Mouse (Mus musculus) megakaryocyte-erythroid progenitor cell, adult 5 weeks (primary cell): ENCODE results near the gene Olfr229. TPM values are rescaled to one million over a fixed set of nuclear protein-coding genes. Genes with fewer than 3 reads are reported as not detected.

Source experiments
- polyA plus RNA-seq: library from polyadenylated mRNA; stranded (reverse); fragments of >175 nt; gene quantifications from 2 replicates; pipeline ENCODE4 v1.2.3, GENCODE M21; 2012

Gene Olfr229
- not detected in 2 replicates for polyA plus RNA-seq

DNA sequence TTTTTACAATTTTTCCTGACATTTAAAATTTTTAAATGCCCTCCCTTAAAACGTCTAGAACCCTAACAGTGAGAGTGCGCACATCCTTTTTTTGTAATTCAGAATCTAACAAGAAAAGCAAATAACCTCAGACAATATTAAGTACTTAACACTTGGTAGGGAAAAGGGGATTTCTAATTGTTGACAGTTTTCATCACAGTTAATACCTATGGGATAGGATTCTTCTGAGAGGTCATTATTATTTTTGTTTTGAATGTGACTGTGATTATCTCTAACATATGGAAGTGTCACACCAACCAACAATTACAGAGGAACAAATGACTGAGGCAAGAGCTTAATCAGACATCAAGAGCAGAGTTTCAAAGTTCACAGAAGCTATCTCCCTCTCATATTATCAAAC is at the start of gene Olfr229:
Olfr229 (plus strand) TSS at position 301 of the 400 bp plus-strand sequence.

DNA sequence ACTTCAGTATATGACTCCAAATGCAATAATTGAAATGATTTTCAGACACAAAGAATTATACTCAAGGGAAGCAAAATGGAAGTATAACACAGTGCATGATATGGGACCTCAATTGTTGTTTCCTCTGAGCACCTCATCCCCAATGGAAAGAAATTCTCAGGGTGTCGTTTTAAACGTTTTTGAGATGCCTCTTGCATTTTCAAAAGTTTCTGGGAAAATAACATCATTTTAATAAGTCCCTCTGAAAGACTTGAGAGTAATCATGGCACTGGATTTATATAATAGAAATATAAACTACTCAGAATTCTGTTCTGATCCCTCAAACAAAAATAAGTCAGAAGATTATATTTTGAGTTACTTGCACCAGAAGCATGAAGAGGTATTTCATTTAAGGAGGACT is 41.0 kb upstream of the Olfr229 start, which contains the start of gene Olfr972:
Olfr972 (plus strand) TSS at position 301 of the 400 bp plus-strand sequence.

DNA sequence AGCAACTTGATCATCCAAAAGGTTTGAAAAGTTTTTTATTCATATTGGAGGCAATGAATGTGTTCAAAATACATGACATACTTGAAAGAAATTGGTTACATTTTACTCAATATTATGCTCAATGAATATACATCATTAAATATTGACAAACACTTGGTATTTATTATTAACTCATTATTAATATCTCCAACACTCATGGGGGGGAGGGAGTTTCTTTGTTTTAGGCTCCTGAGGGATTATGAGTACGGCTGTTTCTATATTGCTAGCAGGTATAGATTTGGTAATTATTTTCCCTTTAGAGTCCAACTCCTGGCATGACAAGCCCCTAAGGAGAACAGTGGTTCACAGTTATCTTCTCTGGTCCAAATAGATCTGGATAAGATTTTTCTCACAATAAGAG is 30.1 kb downstream of the Olfr229 start, which contains the start of gene Olfr974:
Olfr974 (plus strand) TSS at position 301 of the 400 bp plus-strand sequence.

DNA sequence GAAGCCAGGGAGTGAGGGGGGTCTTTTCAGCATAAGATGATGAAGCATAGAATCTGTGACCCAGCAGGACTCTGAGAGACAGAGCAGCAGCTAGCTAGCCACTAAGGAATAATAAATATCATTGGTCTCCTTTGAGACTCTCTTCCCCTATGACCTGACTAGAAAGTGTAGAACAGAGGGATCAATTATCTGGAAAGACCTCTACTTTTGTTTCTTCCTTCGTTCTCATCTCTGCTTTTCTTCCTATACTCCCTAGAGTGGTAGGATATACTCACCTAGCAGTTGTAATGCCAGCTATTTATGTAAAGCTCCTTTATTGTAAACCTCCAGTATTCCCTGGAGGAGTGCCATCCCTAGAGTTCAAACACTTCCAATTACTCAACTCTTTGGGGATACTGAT is 44.8 kb downstream of the Olfr229 start, which contains the start of gene Olfr975:
Olfr975 (minus strand) TSS at position 101 of the 400 bp plus-strand sequence.

DNA sequence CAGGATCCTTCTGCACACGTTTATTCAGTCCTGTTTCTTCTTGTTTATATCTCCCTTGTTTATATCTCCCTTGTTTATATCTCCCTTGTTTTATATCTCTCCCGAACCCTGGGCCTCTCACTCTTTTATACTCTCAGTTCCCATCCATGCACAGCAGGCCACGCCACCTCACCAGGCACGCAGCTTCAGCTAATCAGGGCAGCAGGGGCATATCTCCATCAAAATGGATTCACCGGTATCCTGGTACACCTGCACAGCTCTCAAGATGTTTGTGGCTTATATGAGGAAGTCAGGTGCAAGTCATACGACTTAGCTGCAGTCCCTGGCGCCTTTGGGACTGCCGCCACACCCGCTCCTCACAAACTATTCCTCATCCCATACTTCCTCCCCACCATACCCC is 53.9 kb downstream of the Olfr229 start, which contains the start of gene Olfr976:
Olfr976 (minus strand) TSS at position 101 of the 400 bp plus-strand sequence.

Other genes with a start within 250 kb of the Olfr229 start
- not detected in 2 replicates for gene Olfr963, start 240.1 kb upstream of the Olfr229 start, polyA plus RNA-seq
- not detected in 2 replicates for gene Olfr149, start 200.2 kb upstream of the Olfr229 start, polyA plus RNA-seq
- 0.10 TPM in 1 of 2 replicates, not detected in the other for gene Olfr965, start 196.0 kb upstream of the Olfr229 start, polyA plus RNA-seq
- not detected in 2 replicates for gene Olfr150, start 176.4 kb upstream of the Olfr229 start, polyA plus RNA-seq
- not detected in 2 replicates for gene Olfr967, start 161.1 kb upstream of the Olfr229 start, polyA plus RNA-seq
- gene Olfr968, start 124.1 kb upstream of the Olfr229 start, polyA plus RNA-seq, result not detected in 2 replicates
- gene Olfr969, start 116.4 kb upstream of the Olfr229 start, polyA plus RNA-seq, result not detected in 2 replicates
- gene Olfr970, start 98.5 kb upstream of the Olfr229 start, polyA plus RNA-seq, result not detected in 2 replicates
- gene Olfr971, start 70.5 kb upstream of the Olfr229 start, polyA plus RNA-seq, result not detected in 2 replicates
- gene Olfr972, start 40.9 kb upstream of the Olfr229 start, polyA plus RNA-seq, result not detected in 2 replicates
- not detected in 2 replicates for gene Olfr974, start 30.2 kb downstream of the Olfr229 start, polyA plus RNA-seq
- not detected in 2 replicates for gene Olfr975, start 44.7 kb downstream of the Olfr229 start, polyA plus RNA-seq
- not detected in 2 replicates for gene Olfr976, start 53.8 kb downstream of the Olfr229 start, polyA plus RNA-seq
- gene Olfr978, start 84.8 kb downstream of the Olfr229 start, polyA plus RNA-seq, result not detected in 2 replicates
- not detected in 2 replicates for gene Olfr979, start 96.1 kb downstream of the Olfr229 start, polyA plus RNA-seq
- gene Olfr980, start 102.2 kb downstream of the Olfr229 start, polyA plus RNA-seq, result not detected in 2 replicates
- gene Olfr981, start 114.1 kb downstream of the Olfr229 start, polyA plus RNA-seq, result not detected in 2 replicates
- gene Olfr982, start 166.5 kb downstream of the Olfr229 start, polyA plus RNA-seq, result not detected in 2 replicates
- not detected in 2 replicates for gene Olfr983, start 186.3 kb downstream of the Olfr229 start, polyA plus RNA-seq
- gene Olfr984, start 206.9 kb downstream of the Olfr229 start, polyA plus RNA-seq, result not detected in 2 replicates
- gene Olfr985, start 222.8 kb downstream of the Olfr229 start, polyA plus RNA-seq, result not detected in 2 replicates
- gene Tmem225, start 240.8 kb downstream of the Olfr229 start, polyA plus RNA-seq, result not detected in 2 replicates